Mouse (Mus musculus): ENCODE results near the gene Nav2. TPM values are rescaled to one million over a fixed set of nuclear protein-coding genes. Genes with fewer than 3 reads are reported as not detected.

Gene Nav2
- 1.3 TPM for total RNA-seq (2023)

GRCm38 (mm10) chr7:48908521-48909341 lies at the start of gene Nav2:
Gene Nav2, plus strand, starts transcription at chr7:48908716.

GRCm38 (mm10) chr7:48881486-48881885 lies 27.0 kb upstream of the Nav2 start, which contains the start of gene E2f8:
Gene E2f8, minus strand, starts transcription at chr7:48881596.

GRCm38 (mm10) chr7:49636491-49637115 lies 728.1 kb downstream of the Nav2 start, which contains the start of gene Dbx1:
Gene Dbx1, minus strand, starts transcription at chr7:49636849.

Other genes with a start within 250 kb of the Nav2 start
- gene Zdhhc13, start 119.7 kb upstream of the Nav2 start, total RNA-seq (2023) = 32.2 TPM
- not detected for gene Csrp3, start 60.7 kb upstream of the Nav2 start, total RNA-seq (2023)
- not detected for gene E2f8, start 27.1 kb upstream of the Nav2 start, total RNA-seq (2023)

All from CD8-positive naive resting alpha-beta T cell, adult 57 days (primary cell).